Mouse (Mus musculus) megakaryocyte-erythroid progenitor cell, adult 5 weeks (primary cell): Measurements from ENCODE around the gene Tmem168. TPM values are rescaled to one million over a fixed set of nuclear protein-coding genes. Genes with fewer than 3 reads are reported as not detected.

ENCODE experiments used
- polyA plus RNA-seq: library from polyadenylated mRNA; stranded (reverse); fragments of >175 nt; gene quantifications from 2 replicates; pipeline ENCODE4 v1.2.3, GENCODE M21; 2012

Tmem168 gene
- polyA plus RNA-seq, result 7.8 and 8.9 TPM in 2 replicates

GRCm38 (mm10) chr6:13607621-13608493, at the start of gene Tmem168:
Tmem168 (minus strand) TSS chr6:13608100.

Other genes with a start within 250 kb of the Tmem168 start
- 1.9 and 2.5 TPM in 2 replicates for gene Bmt2, start 69.9 kb upstream of the Tmem168 start, polyA plus RNA-seq
- 0.25 and 0.79 TPM in 2 replicates for gene Gpr85, start 231.8 kb upstream of the Tmem168 start, polyA plus RNA-seq